Mouse (Mus musculus) gastrocnemius, postnatal 36 days (tissue): Measurements from ENCODE around the gene Gins2. TPM values are rescaled to one million over a fixed set of nuclear protein-coding genes. Genes with fewer than 3 reads are reported as not detected.

Source experiments
- DNase-seq, 2 experiments: peaks; one replicate each; pipeline ENCODE4 v3.0.0; 2022
- intact Hi-C: fragments of 180-260 bp; cut with DNase I; formaldehyde crosslinking; loops from one replicate; pipeline ENCODE4 v1.15.1; 2025
- long read RNA-seq, 2 experiments: library from polyadenylated mRNA; stranded (forward); transcript quantifications; one replicate each; pipeline ENCODE4 v2.0.0; 2021
- total RNA-seq, 2 experiments: library from RNA; stranded (reverse); gene quantifications; 2 replicates each; pipeline ENCODE4 v1.2.3; 2021

Gins2 gene
- under 1 TPM; 0.66 to 0.94 TPM for total RNA-seq
- long read RNA-seq, experiment 1, partial matches to known transcripts: 0 of 3 reads
- long read RNA-seq, experiment 1, other reads (novel, unspliced or antisense): 3 of 3 reads
- long read RNA-seq, experiment 2, partial matches to known transcripts: 0 of 2 reads
- long read RNA-seq, experiment 2, other reads (novel, unspliced or antisense): 0 of 2 reads

GRCm38 (mm10) chr8:120588908-120589771 is at the start of gene Gins2:
Gene Gins2, minus strand, starts transcription at chr8:120589304.
- peak; percentile 98 to 100 for DNase-seq

GRCm38 (mm10) chr8:120634329-120634839 is 45.3 kb upstream of the Gins2 start:
- intact Hi-C loops: no loop called here
- peak; percentile 32 to 38 for DNase-seq

More at GRCm38 (mm10) chr8:120588908-120589771, at the start of gene Gins2:
- intact Hi-C loops: no loop called here

- no peak for DNase-seq
- intact Hi-C loops: no loop called here
Observed at GRCm38 (mm10) chr8:120633665-120634271, 44.7 kb upstream of the Gins2 start.

GRCm38 (mm10) chr8:120632969-120633664 is 44.0 kb upstream of the Gins2 start:
- no peak for DNase-seq
- intact Hi-C loops: no loop called here

- intact Hi-C loops: no loop called here
- no peak for DNase-seq
Observed at GRCm38 (mm10) chr8:120631441-120632375, 42.6 kb upstream of the Gins2 start.

- no peak for DNase-seq
Observed at GRCm38 (mm10) chr8:120630848-120631247, 41.7 kb upstream of the Gins2 start.

GRCm38 (mm10) chr8:120630031-120630430 is 40.9 kb upstream of the Gins2 start:
- intact Hi-C loops: no loop called here
- DNase-seq: no peak

More at GRCm38 (mm10) chr8:120630848-120631247, 41.7 kb upstream of the Gins2 start:
- intact Hi-C loops: no loop called here

GRCm38 (mm10) chr8:120627298-120627697 is 38.2 kb upstream of the Gins2 start:
- DNase-seq: no peak
- intact Hi-C loops: no loop called here

- DNase-seq: no peak
- intact Hi-C loops: no loop called here
Observed at GRCm38 (mm10) chr8:120626461-120626860, 37.4 kb upstream of the Gins2 start.

GRCm38 (mm10) chr8:120623608-120624007 is 34.5 kb upstream of the Gins2 start:
- intact Hi-C loops: no loop called here
- no peak for DNase-seq

GRCm38 (mm10) chr8:120622161-120622560 is 33.1 kb upstream of the Gins2 start:
- intact Hi-C loops: no loop called here
- no peak for DNase-seq

- intact Hi-C loops: no loop called here
- no peak for DNase-seq
Observed at GRCm38 (mm10) chr8:120620441-120620840, 31.3 kb upstream of the Gins2 start.

- DNase-seq: no peak
- intact Hi-C loops: no loop called here
Observed at GRCm38 (mm10) chr8:120619235-120620180, 30.4 kb upstream of the Gins2 start.

- peak; percentile 49 to 51 for DNase-seq
- intact Hi-C loops: no loop called here
Observed at GRCm38 (mm10) chr8:120618110-120618509, 29.0 kb upstream of the Gins2 start.

- DNase-seq: no peak
- intact Hi-C loops: no loop called here
Observed at GRCm38 (mm10) chr8:120616663-120617626, 27.8 kb upstream of the Gins2 start.

GRCm38 (mm10) chr8:120614491-120614890 is 25.4 kb upstream of the Gins2 start:
- intact Hi-C loops: no loop called here
- DNase-seq: no peak

GRCm38 (mm10) chr8:120610824-120611223 is 21.7 kb upstream of the Gins2 start:
- intact Hi-C loops: no loop called here

More at GRCm38 (mm10) chr8:120610824-120611223, 21.7 kb upstream of the Gins2 start:
- no peak for DNase-seq
